Mouse (Mus musculus): Measurements from ENCODE around the gene Tcp10c.
"Not testable (repeated sequence)": the region's sequence is repeated elsewhere in the genome, so short reads cannot be mapped to it uniquely, and the experiment has no call there.

DNA sequence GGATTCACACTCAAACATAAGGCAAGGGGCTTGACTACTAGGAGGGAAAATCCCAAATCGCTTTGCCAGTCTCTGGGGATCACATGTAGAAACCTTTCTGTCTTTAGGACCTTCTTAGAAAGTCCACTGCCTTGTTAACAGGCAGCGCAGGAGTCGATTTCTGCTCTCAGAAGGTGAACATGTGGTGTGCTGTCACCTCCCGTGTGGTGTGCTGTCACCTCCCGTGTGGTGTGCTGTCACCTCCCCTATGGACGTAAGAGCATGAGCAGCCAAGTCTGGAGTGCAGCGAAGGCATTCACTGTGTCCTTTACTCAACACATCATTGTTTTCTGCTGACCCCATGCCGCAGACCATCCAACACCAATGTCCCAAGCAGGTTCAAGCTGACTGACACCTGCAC, 1.1 kb upstream of the Tcp10c start:
- not testable (repeated sequence) for TF ChIP-seq POLR2A (IDR thresholded peaks at IDR 0.05; ENCODE audit: borderline replicate concordance, extremely low read depth, low read depth, low read length); CTCF (IDR thresholded peaks at IDR 0.05; ENCODE audit: insufficient read depth, low read length)

All from lung, adult 2 months (tissue).